Mouse (Mus musculus): ENCODE measurements around the gene Palm. TPM values are rescaled to one million over a fixed set of nuclear protein-coding genes. Genes with fewer than 3 reads are reported as not detected.

The Palm gene
- total RNA-seq, 2 experiments from 2014 or later: 18.1 to 23.0 TPM

DNA sequence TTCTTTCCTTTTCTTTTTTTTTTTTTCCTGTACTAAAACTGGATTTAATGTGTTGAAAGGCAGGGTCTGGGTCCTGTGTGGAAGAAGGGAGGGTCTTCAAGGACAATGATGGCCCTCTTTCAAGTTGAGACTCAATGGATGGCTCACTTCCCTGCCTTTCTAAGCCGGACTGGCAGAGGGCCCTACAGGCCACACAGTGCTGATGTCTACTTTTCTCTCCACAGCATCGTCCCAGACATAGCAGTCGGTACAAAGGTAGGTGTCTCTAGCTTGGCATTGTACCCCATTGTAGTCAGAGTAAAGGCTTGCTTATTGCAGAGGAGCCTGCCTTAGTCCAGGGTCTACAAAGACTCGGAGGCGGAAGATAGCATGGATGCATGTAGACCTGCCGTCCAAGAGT is 62.9 kb downstream of the Palm start:
- peak overlapping the region; percentile 100 for H3K27ac ChIP-seq
- DNase-seq: no peak
- H3K4me3 ChIP-seq: peak overlapping the region; percentile 95
- TF ChIP-seq CTCF (IDR thresholded peaks at IDR 0.05): no peak
- intact Hi-C loops (cut with DNase I): no loop called here

DNA sequence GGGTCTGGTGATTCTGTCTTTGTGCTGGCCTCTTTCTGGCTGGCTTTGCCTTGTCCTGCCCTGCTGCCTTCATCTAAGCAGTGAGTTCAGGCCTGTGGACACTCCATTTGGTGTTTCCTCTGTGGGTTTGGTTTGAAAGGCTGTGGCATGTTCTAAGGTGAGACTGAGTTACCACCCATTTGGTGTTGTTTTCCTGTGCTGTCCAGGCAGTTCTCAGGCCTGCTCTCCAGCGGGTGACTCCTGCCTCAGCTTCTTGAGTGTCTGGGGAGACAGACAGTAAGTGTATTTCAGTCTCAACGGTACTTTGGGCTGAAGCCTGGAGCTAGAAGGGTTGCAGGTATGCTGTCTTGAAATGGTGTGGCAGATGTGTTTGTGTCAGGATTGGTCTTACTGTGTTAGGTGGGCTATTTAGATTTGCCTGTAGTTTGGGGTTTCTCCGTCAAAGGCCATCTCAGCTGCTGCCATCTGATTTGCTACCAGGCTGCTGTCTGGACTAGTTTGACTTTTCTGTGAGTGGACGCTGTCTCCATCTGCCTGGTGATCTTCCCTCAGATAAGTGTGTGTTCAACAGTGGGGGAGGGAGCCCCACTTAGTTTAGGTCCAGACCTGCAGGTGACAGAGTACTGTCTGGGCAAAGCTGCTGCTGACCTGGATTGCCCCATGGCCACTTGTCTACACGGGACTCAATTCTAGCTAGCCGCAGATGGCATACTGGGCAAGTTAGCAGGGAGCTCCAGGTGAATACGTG is 63.5 kb downstream of the Palm start:
- H3K4me3 ChIP-seq: peak overlapping the region; percentile 95
- intact Hi-C loops (cut with DNase I): no loop called here
- peak overlapping the region; percentile 100 for H3K27ac ChIP-seq
- no peak for DNase-seq
- TF ChIP-seq CTCF (IDR thresholded peaks at IDR 0.05): no peak

DNA sequence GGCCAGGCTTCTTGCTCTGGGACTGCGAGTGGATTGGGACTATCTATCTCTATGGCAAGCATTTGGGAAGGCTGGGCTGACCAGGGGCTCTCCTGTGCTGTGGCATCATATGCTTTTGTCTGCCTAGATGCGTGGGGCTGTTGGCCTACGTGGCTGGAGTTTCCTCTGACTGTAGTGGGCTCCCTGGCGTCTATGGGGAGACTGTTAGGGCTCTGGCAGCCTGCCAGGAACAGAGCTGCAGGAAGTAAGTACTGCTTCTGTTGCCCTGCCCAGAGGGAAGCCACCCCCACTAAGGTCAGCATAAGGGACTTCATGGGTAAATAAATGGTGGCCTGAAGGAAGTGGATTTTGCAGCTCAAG is 64.1 kb downstream of the Palm start:
- intact Hi-C loops (cut with DNase I): no loop called here
- no peak for TF ChIP-seq CTCF (IDR thresholded peaks at IDR 0.05)

DNA sequence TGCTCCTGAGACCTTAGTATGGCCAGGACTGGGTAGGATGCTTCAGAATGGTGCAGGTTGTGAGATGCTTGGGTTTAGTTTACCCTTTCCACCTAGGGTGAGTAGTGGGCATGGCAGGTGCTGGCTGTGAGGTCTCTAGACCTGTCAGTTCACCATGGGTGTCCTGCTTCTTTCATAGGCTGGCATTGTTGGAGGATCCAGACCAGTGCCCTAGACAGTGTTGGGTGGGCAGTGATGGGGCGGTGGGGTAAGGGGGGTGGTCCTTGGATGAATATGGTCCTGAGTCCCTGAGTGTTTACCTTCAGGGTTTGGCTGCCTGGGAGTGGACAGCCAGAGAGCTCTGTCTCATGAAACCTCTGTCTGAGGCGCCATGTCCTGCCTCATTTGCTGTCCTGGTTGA is 64.5 kb downstream of the Palm start:
- no peak for DNase-seq
- Histone ChIP-seq H3K4me3 (peak overlapping the region; percentile 95), H3K27ac (peak overlapping the region; percentile 100; the same call in 1 of the 2 replicates)
- no peak for TF ChIP-seq CTCF (IDR thresholded peaks at IDR 0.05)
- intact Hi-C loops (cut with DNase I): no loop called here

More for the DNA sequence above, 64.1 kb downstream of the Palm start:
- H3K4me3 ChIP-seq: peak overlapping the region; percentile 95
- DNase-seq: peak; percentile 73
- peak overlapping the region; percentile 100 for H3K27ac ChIP-seq

DNA sequence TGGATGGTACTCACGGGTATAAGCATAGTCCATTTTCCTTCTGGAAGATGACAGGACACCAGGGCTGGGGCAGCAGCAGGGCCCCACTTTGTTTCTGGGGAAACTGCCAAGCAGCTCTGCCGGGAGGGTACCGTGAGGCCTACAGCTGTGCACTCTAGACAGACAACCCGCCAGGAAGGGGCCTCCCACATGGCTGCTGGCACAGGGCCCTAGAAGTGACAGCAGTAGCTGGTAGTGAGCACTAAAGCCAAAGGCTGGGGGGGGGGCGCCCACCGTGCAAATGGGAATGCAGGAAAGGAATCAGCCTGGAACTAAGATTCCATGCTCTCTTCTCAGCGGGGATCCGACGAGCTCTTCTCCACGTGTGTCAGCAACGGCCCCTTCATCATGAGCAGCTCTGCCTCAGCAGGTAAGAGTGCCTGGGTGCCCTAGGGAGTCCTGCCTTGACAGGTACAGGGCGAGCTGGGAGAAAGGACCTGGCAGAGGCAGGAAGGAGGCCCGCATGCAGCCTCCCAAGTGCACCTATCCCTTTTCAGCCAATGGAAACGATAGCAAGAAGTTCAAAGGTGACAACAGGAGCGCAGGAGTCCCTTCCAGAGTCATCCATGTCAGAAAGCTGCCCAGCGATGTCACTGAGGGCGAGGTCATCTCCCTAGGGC is 65.2 kb downstream of the Palm start:
- peak overlapping the region; percentile 95 for H3K4me3 ChIP-seq
- DNase-seq: peak; percentile 70
- no peak for TF ChIP-seq CTCF (IDR thresholded peaks at IDR 0.05)
- H3K27ac ChIP-seq: peak overlapping the region; percentile 100; the same call in 1 of the 2 replicates
- intact Hi-C loops (cut with DNase I): no loop called here

DNA sequence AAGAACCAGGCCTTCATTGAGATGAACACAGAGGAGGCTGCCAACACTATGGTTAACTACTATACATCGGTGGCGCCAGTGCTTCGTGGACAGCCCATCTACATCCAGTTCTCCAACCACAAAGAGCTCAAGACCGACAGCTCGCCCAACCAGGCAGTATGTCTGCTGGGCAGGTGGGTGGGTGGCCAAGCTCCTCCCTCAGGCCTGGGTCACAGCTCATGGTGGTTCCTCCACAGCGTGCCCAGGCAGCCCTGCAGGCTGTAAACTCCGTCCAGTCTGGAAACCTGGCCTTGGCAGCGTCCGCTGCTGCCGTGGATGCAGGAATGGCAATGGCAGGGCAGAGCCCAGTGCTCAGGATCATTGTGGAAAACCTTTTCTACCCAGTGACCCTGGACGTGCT is 65.7 kb downstream of the Palm start:
- no peak for TF ChIP-seq CTCF (IDR thresholded peaks at IDR 0.05)
- H3K4me3 ChIP-seq: peak overlapping the region; percentile 95
- DNase-seq: no peak
- intact Hi-C loops (cut with DNase I): no loop called here
- peak overlapping the region; percentile 100; the same call in 1 of the 2 replicates for H3K27ac ChIP-seq

DNA sequence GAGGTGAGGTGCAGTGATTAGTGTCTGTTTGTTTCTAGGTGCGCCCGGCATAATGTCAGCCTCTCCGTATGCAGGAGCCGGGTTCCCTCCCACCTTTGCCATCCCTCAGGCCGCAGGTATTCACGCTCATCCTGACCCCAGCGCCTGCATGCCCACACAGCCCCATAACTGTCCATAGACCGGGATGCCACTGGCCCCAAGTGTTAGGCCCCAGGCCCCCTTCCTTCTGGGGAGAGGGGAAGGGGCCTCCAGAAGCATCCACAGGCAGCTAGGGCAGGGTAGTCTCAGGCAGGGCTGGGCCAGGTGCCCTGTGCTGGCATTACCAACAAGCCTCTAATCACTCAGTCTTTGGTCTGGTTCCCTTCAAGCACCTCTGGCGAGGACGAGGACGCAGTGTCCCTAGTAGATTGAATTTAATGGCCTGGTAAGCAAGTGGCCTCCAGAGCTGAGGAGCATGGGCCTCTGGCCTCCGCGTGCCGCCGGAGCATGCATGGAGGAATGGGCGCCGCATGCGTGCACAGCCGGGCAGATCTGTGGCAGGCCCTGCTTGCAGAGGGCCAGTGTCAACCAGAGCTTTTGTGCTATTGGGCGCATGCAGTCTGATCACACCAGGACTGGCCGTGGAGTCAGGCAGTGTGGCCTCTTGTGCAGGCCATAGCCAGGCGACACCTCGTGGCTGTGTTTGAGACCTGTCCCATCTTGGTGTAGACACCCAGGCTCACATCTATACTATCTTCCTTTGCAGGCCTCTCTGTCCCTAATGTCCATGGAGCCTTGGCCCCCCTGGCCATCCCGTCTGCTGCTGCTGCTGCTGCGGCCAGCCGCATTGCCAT is 66.9 kb downstream of the Palm start:
- no peak for DNase-seq
- Histone ChIP-seq H3K27ac (no peak overlapping the region), H3K4me3 (no peak overlapping the region)
- intact Hi-C loops (cut with DNase I): no loop called here
- no peak for TF ChIP-seq CTCF (IDR thresholded peaks at IDR 0.05)

DNA sequence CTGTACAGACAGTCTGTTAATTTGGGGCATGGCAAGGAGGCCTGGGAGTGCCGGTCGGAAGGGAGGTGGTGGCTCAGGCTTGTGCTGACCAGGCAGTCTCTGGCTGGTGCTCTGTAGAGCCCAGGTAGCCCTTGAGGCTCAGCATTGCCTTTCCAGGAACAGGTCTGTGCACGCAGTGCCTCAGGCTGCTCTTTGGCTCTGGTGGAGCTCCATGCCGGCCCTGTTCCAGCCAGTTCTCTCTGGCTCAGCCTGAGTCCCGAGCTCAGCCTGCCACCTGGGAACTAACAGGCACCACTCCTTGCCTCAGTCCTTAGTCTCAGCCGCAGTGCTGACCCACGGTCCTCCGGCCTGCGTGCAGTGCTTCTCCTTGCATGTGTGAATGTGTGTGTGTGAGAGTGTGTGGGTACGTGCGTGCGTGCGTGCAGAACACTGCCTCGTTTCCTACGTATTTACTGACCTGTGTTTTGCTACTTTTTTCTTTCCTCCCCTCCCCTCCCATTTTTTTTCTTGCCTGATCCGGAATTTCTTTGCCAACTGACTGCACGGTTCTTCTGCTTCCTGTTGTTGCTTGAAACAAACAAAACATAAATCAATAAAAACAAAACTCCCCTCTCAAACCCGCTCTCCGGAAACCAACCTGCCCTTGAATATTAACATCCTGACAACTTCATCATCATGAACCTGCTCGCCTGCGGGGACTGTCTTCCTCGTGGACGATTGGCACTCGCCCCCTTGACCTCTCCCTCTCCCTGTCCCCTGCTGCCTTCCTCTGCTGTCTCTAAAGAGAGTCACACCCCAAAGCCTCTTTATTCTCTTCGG is 68.1 kb downstream of the Palm start:
- intact Hi-C loops (cut with DNase I): no loop called here
- Histone ChIP-seq H3K27ac (no peak overlapping the region), H3K4me3 (no peak overlapping the region)
- no peak for TF ChIP-seq CTCF (IDR thresholded peaks at IDR 0.05)
- no peak for DNase-seq

DNA sequence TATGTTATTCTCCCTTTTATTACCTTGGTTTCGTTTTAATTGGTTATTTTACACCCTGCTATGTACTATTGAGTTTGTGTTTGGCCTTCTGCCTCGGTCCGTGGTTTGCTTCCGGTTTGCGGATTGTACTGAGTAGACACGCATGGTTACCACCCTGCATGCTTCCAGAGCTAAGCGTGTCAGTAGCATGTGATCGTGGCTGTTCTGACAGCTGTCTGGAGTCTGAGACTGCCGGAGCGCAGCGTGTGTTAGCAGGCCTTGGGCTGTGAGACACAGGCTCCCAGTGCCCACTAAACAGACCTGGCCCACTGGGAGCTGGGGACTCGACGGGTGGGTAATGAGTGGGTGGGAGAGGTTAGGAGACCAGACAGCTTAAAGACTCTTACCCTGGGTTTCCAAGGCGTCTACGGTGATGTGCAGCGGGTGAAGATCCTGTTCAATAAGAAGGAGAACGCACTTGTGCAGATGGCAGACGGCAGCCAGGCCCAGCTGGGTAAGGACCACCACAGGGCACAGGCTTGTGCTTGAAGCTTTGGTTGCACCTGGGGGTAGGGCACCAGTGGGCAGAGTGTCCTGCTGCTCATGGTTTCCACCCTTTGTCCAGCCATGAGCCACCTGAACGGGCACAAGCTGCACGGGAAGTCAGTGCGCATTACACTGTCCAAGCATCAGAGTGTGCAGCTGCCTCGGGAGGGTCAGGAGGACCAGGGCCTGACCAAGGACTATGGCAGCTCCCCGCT is 68.8 kb downstream of the Palm start:
- no peak for DNase-seq
- no peak for TF ChIP-seq CTCF (IDR thresholded peaks at IDR 0.05)
- intact Hi-C loops (cut with DNase I): no loop called here
- no peak overlapping the region for H3K4me3 ChIP-seq
- H3K27ac ChIP-seq: no peak overlapping the region

DNA sequence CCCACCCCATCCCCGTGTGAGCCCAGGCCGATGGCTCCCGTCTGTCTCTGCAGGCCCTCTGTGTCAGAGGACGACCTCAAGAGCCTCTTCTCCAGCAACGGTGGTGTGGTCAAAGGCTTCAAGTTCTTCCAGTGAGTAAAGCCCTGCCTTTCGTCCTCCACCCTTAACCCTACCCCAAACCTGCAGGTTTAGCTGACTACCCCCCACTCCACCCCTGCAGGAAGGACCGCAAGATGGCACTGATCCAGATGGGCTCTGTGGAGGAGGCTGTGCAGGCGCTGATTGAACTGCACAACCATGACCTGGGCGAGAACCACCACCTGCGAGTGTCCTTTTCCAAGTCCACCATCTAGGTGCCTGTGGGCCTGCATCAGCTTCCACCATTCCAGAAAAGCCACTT is 69.6 kb downstream of the Palm start:
- DNase-seq: no peak
- TF ChIP-seq CTCF (IDR thresholded peaks at IDR 0.05): no peak
- intact Hi-C loops (cut with DNase I): no loop called here
- no peak overlapping the region for H3K27ac ChIP-seq
- no peak overlapping the region for H3K4me3 ChIP-seq

DNA sequence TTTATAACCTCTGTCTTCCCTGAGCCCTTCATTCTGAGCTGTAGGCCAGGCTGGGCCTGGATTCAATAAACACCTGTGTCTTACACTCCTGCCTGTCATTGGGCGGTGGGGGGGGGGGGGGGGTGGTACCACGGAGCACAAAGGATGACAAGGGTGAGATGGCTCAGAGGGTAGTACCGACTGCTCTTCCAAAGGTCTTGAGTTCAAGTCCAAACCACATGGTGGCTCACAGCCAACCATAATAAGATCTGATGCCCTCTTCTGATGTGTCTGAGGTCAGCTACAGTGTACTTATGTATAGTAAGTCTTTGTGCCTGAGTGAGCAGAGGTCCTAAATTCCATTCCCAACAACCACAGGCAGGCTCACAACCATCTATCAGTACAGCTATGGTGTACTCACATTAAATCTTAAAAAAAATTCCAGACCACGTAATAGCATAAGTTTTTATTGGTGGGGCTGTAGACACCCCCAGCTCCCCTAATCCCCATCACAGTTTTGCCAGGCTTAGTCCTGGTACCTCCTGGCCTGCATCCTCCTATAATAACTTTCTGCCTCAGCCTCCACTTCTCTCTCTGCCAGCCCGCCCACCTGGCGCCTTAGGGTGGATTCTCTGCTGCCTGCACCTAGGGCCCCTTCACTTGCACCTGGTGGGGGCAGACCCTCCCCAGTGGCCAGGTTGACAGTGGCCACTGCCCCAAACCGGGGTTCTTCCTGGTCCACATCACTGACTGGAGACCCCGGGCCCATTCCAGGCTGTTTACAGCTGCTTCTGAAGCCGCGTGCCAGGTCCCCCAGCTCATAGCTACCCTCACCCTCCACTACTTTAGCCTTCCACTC is 71.2 kb downstream of the Palm start:
- no peak overlapping the region for H3K27ac ChIP-seq
- intact Hi-C loops (cut with DNase I): no loop called here

More for the DNA sequence above, 71.2 kb downstream of the Palm start:
- H3K4me3 ChIP-seq: no peak overlapping the region
- DNase-seq: peak; percentile 27
- TF ChIP-seq CTCF (IDR thresholded peaks at IDR 0.05): no peak

All from gastrocnemius, adult 2 months (tissue).